ENCODE assay signal across 8 mouse cellular contexts in genomic region chr3:38232111-38233076, GRCm38 (mm10).
DNase-seq lines count a peak whose midpoint lies in the region; ATAC-seq lines count a peak whose summit lies in the region.

No protein-coding gene starts in this region.

- 48% methylated on average over 15 of the region's 15 CpGs for WGBS in intestine, embryonic 16.5 days
- 43% methylated on average over 15 of the region's 15 CpGs for WGBS in midbrain, embryonic 11.5 days

- H3K36me3 ChIP-seq in intestine, embryonic 16.5 days (ENCODE audit: control insufficient read depth, insufficient read depth, low read length): no peaks in the 10 kb centered on the region
- no peaks in the 10 kb centered on the region for H3K36me3 ChIP-seq in midbrain, embryonic 11.5 days (ENCODE audit: control insufficient read depth, insufficient read depth, low read length)

- H3K27ac ChIP-seq in intestine, embryonic 16.5 days (ENCODE audit: low read length): peak overlapping the region; percentile 50
- peak overlapping the region; percentile 55 for H3K27ac ChIP-seq in midbrain, embryonic 11.5 days (ENCODE audit: low read depth, low read length)

- DNase-seq in adrenal gland, postnatal 25 days: peak; percentile 30
- DNase-seq in adrenal gland, adult 8-10 months: no peak
- DNase-seq in embryo, embryonic 11 days: peak; percentile 82
- peak; percentile 89 to 91 for DNase-seq in heart, adult 18-20 months
- peak; percentile 93 for DNase-seq in midbrain, embryonic 11.5 days (ENCODE audit: low spot score, missing footprints)
- no peak for DNase-seq in layer of hippocampus, adult 8-10 months (ENCODE audit: low spot score in 2 of 2)
- DNase-seq in right cerebral cortex, adult 2 months (ENCODE audit: low spot score in 2 of 2): no peak

- no peak overlapping the region for H3K4me3 ChIP-seq in intestine, embryonic 16.5 days (ENCODE audit: low read length)
- no peak overlapping the region for H3K4me3 ChIP-seq in midbrain, embryonic 11.5 days (ENCODE audit: low read depth, low read length)

- peak; percentile 78 for ATAC-seq in intestine, embryonic 16.5 days
- ATAC-seq in midbrain, embryonic 11.5 days (ENCODE audit: low FRiP score): peak; percentile 93

- peaks cover 4% of the 10 kb centered on the region for H3K4me1 ChIP-seq in intestine, embryonic 16.5 days (ENCODE audit: control insufficient read depth, insufficient read depth, low read length)
- peaks cover 14% of the 10 kb centered on the region for H3K4me1 ChIP-seq in midbrain, embryonic 11.5 days (ENCODE audit: control insufficient read depth, insufficient read depth, low read length)

- H3K9me3 ChIP-seq in intestine, embryonic 16.5 days (ENCODE audit: control insufficient read depth, low read length): no peaks in the 10 kb centered on the region
- H3K9me3 ChIP-seq in midbrain, embryonic 11.5 days (ENCODE audit: control insufficient read depth, low read length): no peaks in the 10 kb centered on the region

- H3K9ac ChIP-seq in intestine, embryonic 16.5 days (ENCODE audit: low read depth, low read length): no peak overlapping the region
- 0 out of 2 replicates have a peak overlapping the region, but pooled peaks have one; percentile 24 for H3K9ac ChIP-seq in midbrain, embryonic 11.5 days (ENCODE audit: low read length)

- H3K4me2 ChIP-seq in intestine, embryonic 16.5 days (ENCODE audit: low read depth, low read length): no peak overlapping the region
- no peak overlapping the region for H3K4me2 ChIP-seq in midbrain, embryonic 11.5 days

- H3K27me3 ChIP-seq in intestine, embryonic 16.5 days (replicated peaks; ENCODE audit: control insufficient read depth, insufficient read depth, low read length): no peaks in the 10 kb centered on the region
- H3K27me3 ChIP-seq in midbrain, embryonic 11.5 days (ENCODE audit: control insufficient read depth, insufficient read depth, low read length): no peaks in the 10 kb centered on the region

Comparison
In these comparisons a context has a peak if more than half of its experiments do, and no peak if none do; other contexts are left out.
1. DNase-seq: peak in adrenal gland, postnatal 25 days (single experiment), embryo, embryonic 11 days (single experiment), heart, adult 18-20 months (2 of 2) and midbrain, embryonic 11.5 days (single experiment); none in adrenal gland, adult 8-10 months (single experiment), layer of hippocampus, adult 8-10 months (0 of 2) and right cerebral cortex, adult 2 months (0 of 2).